Mouse (Mus musculus) adrenal gland, postnatal 0 days (tissue): ENCODE measurements around the gene E2f7. TPM values are rescaled to one million over a fixed set of nuclear protein-coding genes. Genes with fewer than 3 reads are reported as not detected.

ENCODE experiments used
- polyA plus RNA-seq: library from polyadenylated mRNA; unstranded; fragments of >200 nt; fragmentation: Nextera tagmentation; extraction: Ambion mirVana; gene quantifications from 2 replicates; pipeline ENCODE4 v1.2.1, GENCODE M21; 2015

E2f7 gene
- 5.9 and 6.7 TPM in 2 replicates for polyA plus RNA-seq

GRCm38 (mm10) chr10:110744686-110745639 is at the start of gene E2f7:
Gene E2f7, plus strand, starts transcription at chr10:110745439.

Other genes with a start within 250 kb of the E2f7 start
- gene Csrp2, start 174.3 kb downstream of the E2f7 start, polyA plus RNA-seq: 177 and 218 TPM in 2 replicates